Mouse (Mus musculus): ENCODE results near the gene Ncmap.

GRCm38 (mm10) chr4:135434395-135434789 lies 36.4 kb upstream of the Ncmap start:
- no peak for TF ChIP-seq JUND (conservative IDR thresholded peaks at IDR 0.05; ENCODE audit: low read depth, low read length)
- no peak for TF ChIP-seq CTCF (conservative IDR thresholded peaks at IDR 0.05 in 1 of 2, IDR thresholded peaks at IDR 0.05 in 1 of 2; ENCODE audit: low read depth in 2 of 2, low read length in 2 of 2)
- no peak for TF ChIP-seq ZKSCAN1 (IDR thresholded peaks at IDR 0.05; ENCODE audit: borderline replicate concordance, low read depth, low read length)
- no peak for TF ChIP-seq CHD1 (IDR thresholded peaks at IDR 0.05; ENCODE audit: low read depth, low read length)
- TF ChIP-seq ZMIZ1 (IDR thresholded peaks at IDR 0.05; ENCODE audit: low read depth, low read length): no peak
- no peak for TF ChIP-seq POLR2A (IDR thresholded peaks at IDR 0.05; ENCODE audit: low read depth, low read length)
- TF ChIP-seq MAFK (IDR thresholded peaks at IDR 0.05; ENCODE audit: insufficient replicate concordance, low read length): no peak
- no peak for TF ChIP-seq RCOR1 (conservative IDR thresholded peaks at IDR 0.05; ENCODE audit: low read depth, low read length)
- no peak for TF ChIP-seq EP300 (IDR thresholded peaks at IDR 0.05; ENCODE audit: low read length)

All from CH12.LX (cell line).